Mouse (Mus musculus) heart, postnatal 25 days (tissue): Measurements from ENCODE around the gene Foxp4. TPM values are rescaled to one million over a fixed set of nuclear protein-coding genes. Genes with fewer than 3 reads are reported as not detected.

ENCODE experiments used
- DNase-seq: peaks from one replicate; pipeline ENCODE4 v3.0.0; 2022; ENCODE audit warnings: low spot score
- intact Hi-C: fragments of 180-260 bp; cut with DNase I; formaldehyde crosslinking; loops from one replicate; pipeline ENCODE4 v1.15.1; 2025
- total RNA-seq, 2 experiments: library from RNA; stranded (reverse); gene quantifications; 2 replicates each; pipeline ENCODE4 v1.2.3; 2021

The Foxp4 gene
- total RNA-seq, 2 experiments from 2014 or later, result 9.4 to 9.6 TPM

DNA sequence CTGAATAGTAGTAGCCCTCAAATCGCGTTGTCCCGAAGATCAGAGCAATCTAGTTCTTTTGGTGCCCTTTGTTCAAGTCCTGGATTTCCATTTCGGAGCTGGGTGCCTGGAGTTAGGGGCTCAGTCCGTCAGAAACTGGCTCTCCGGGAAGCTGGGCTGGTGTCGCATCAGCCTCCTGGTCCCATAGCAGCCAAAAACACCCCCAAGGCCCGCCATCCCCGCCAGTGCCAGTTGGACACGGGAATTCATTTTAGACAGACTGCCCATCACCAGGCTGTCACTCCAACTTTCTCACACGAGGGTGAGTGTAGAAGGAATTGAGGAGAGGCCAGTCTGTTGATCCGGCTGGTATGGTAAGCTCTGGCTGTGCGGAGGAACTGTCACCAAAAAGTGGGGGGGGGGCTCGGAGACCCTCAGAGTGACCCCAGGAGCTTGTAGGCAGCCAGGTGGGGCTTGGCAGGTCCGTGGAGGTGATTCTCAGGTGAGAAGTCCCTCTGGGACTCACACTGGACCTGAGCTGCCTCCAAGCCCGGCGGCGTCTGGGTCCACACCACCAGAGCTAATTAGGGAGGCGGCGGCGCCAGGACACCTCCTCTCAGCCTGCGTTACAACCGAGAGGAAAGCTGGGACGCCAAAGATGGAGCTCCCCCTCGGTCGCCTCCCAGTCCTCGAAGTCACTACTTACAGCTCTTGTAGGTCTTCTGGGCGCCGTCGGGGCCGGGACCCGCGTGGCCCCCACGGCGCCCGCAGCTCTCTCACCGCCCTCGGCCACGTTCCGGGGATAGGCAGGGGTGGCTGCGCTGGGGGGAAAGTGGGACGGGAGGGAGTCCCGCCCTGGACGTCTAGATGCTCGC is 90.6 kb downstream of the Foxp4 start:
- no peak for DNase-seq
- intact Hi-C loops, result no loop called here

DNA sequence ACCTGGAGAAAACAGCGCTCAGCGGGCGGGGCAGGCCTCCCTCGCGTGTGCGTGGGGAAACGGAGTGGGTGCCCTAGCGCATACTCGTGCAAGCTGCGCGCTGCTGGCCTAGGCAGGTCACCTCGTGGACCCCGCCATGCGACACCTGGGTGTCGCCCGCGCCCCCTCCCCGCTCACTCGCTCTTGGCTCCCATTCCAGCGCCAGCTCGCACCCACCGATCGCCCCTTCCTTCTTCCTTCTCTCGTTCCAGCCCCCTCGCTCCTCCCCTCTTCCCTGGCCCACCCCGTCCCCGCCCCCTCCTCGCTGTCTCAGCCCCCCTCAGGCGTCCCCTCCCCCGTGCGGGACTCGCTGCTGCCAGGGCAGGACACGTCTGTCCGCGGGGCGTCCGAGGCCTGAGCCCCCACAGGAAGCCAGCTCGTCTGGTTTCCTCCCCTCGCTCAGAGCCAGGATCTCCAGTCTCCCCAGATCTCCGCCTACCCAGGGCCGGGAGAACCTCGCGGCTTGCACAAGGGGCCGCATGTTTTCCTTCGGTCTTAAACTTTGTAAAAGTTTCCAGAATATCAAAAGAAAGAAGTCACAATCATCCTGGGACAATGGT is 91.3 kb downstream of the Foxp4 start:
- peak; percentile 43 for DNase-seq
- intact Hi-C loops, result no loop called here

GRCm38 (mm10) chr17:47832501-47833028 is 91.9 kb downstream of the Foxp4 start:
- no peak for DNase-seq
- intact Hi-C loops, result no loop called here

DNA sequence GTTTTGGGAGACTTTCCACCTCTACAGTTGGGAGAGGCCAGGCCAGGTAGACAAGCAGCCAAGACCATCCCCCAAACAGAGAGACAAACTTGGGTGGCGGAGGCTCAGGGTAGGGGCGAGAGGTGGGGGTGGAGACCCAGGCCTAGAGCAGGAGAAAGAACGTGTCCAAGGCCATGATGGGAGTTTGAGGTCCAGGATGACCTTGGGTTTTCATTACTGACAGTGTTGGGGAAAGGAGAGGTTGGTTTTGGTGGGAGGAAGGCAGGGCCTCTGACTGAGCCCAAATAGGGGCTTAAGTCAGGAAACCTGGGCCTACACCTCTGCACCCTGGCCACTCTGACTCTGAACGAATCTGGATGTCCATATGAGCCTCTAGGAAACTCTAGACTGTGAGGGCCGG is 92.7 kb downstream of the Foxp4 start:
- DNase-seq, result no peak
- intact Hi-C loops, result no loop called here

DNA sequence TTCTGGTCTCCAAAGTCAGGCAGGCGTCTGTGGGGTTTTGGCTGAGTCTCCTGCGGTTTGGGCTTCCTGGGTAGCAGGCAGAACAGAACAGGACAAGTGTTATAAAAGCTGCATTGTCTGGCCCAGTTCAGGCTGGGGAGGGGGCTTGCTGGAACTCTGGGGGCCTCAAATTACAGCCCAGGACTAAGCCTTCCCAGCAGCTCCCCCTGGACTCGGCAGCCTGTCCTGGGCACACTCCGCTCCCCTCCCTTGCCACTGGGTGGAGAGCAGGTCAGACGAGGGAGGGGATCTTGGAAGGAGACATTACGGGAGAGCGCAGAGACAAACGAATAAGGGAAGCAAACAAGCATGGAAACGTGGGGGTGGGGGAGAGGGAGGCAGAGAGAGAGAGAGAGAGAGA is 93.3 kb downstream of the Foxp4 start:
- intact Hi-C loops, result no loop called here
- DNase-seq, result no peak

GRCm38 (mm10) chr17:47821339-47821738 is 103.1 kb downstream of the Foxp4 start:
- no peak for DNase-seq
- intact Hi-C loops, result no loop called here

- intact Hi-C loops, result no loop called here
Measured at GRCm38 (mm10) chr17:47818038-47818725, 106.3 kb downstream of the Foxp4 start.

More at GRCm38 (mm10) chr17:47818038-47818725, 106.3 kb downstream of the Foxp4 start:
- DNase-seq, result no peak

Other genes with a start within 250 kb of the Foxp4 start
- gene Tomm6, start 236.3 kb downstream of the Foxp4 start, total RNA-seq, result 100 to 1,000 TPM; 121 to 131 TPM
- gene Frs3, start 235.6 kb downstream of the Foxp4 start, total RNA-seq, result 1 to 10 TPM; 4.9 to 5.2 TPM
- 1 to 10 TPM in 1 of 2 experiments, under 1 TPM in 1; 0.55 to 1.0 TPM for gene Gm21981, start 230.2 kb downstream of the Foxp4 start, total RNA-seq
- gene Prickle4, start 229.9 kb downstream of the Foxp4 start, total RNA-seq, result 1 to 10 TPM; 3.8 to 5.6 TPM
- not detected for gene Pgc, start 197.8 kb downstream of the Foxp4 start, total RNA-seq
- 10 to 100 TPM; 40.8 to 45.7 TPM for gene Tfeb, start 187.6 kb downstream of the Foxp4 start, total RNA-seq
- 1 to 10 TPM; 2.4 TPM for gene Mdfi, start 90.0 kb downstream of the Foxp4 start, total RNA-seq
- not detected for gene 1700122O11Rik, start 113.6 kb upstream of the Foxp4 start, total RNA-seq
- gene 1700067P10Rik, start 164.7 kb upstream of the Foxp4 start, total RNA-seq, result not detected
- gene 9830107B12Rik, start 221.6 kb upstream of the Foxp4 start, total RNA-seq, result not detected
- not detected for gene A530064D06Rik, start 242.6 kb upstream of the Foxp4 start, total RNA-seq